Mouse (Mus musculus): ENCODE measurements around the gene Cyp8b1. TPM values are rescaled to one million over a fixed set of nuclear protein-coding genes. Genes with fewer than 3 reads are reported as not detected.

The Cyp8b1 gene
- polyA plus RNA-seq, 1 experiment from 2014 or later: not detected

Other genes starting within 250 kb of the Cyp8b1 start
- 30.3 and 32.8 TPM in 2 replicates for gene Sec22c, start 210.8 kb downstream of the Cyp8b1 start, polyA plus RNA-seq (2015; fragmentation: Nextera tagmentation; extraction: Ambion mirVana)
- 168 and 174 TPM in 2 replicates for gene Ss18l2, start 206.0 kb downstream of the Cyp8b1 start, polyA plus RNA-seq (2015; fragmentation: Nextera tagmentation; extraction: Ambion mirVana)
- gene Nktr, start 197.1 kb downstream of the Cyp8b1 start, polyA plus RNA-seq (2015; fragmentation: Nextera tagmentation; extraction: Ambion mirVana): 45.0 and 53.8 TPM in 2 replicates
- 32.9 and 33.2 TPM in 2 replicates for gene Zfp651, start 157.0 kb downstream of the Cyp8b1 start, polyA plus RNA-seq (2015; fragmentation: Nextera tagmentation; extraction: Ambion mirVana)
- 1.4 and 1.8 TPM in 2 replicates for gene Klhl40, start 138.7 kb downstream of the Cyp8b1 start, polyA plus RNA-seq (2015; fragmentation: Nextera tagmentation; extraction: Ambion mirVana)
- gene Hhatl, start 123.8 kb downstream of the Cyp8b1 start, polyA plus RNA-seq (2015; fragmentation: Nextera tagmentation; extraction: Ambion mirVana): 0.14 and 0.19 TPM in 2 replicates
- 3.2 and 3.5 TPM in 2 replicates for gene Ccdc13, start 76.8 kb downstream of the Cyp8b1 start, polyA plus RNA-seq (2015; fragmentation: Nextera tagmentation; extraction: Ambion mirVana)
- gene Higd1a, start 57.9 kb downstream of the Cyp8b1 start, polyA plus RNA-seq (2015; fragmentation: Nextera tagmentation; extraction: Ambion mirVana): 157 and 160 TPM in 2 replicates
- gene Ackr2, start 17.9 kb downstream of the Cyp8b1 start, polyA plus RNA-seq (2015; fragmentation: Nextera tagmentation; extraction: Ambion mirVana): 2.9 and 3.0 TPM in 2 replicates
- gene Fam198a, start 34.7 kb upstream of the Cyp8b1 start, polyA plus RNA-seq (2015; fragmentation: Nextera tagmentation; extraction: Ambion mirVana): 1.8 and 2.1 TPM in 2 replicates
- gene Pomgnt2, start 80.8 kb upstream of the Cyp8b1 start, polyA plus RNA-seq (2015; fragmentation: Nextera tagmentation; extraction: Ambion mirVana): 36.1 and 36.2 TPM in 2 replicates
- 71.9 and 80.2 TPM in 2 replicates for gene Snrk, start 201.0 kb upstream of the Cyp8b1 start, polyA plus RNA-seq (2015; fragmentation: Nextera tagmentation; extraction: Ambion mirVana)